Mouse (Mus musculus): ENCODE results near the gene Eif5b.

Gene Eif5b

DNA sequence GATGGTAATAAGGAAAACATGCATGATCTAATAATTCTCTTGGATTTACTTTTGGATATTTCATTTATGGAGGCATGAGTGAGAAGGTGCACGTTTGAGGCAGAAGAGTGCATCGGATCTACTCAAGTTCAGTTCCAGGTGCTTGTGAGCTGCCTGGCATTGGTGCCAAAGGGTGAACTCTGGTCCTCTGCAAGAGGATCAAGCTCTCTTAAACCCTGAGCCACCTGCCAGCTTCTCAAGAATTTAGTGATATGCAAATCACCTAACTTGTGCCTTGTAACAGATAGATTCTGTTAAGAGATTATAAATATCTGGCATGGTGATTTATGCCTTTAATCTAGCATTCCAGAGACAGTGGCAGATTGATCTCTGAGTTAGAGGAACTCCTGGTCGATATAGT lies 5.2 kb downstream of the Eif5b start:
- DNase-seq (ENCODE audit: low spot score in 2 of 2), result no peak

DNA sequence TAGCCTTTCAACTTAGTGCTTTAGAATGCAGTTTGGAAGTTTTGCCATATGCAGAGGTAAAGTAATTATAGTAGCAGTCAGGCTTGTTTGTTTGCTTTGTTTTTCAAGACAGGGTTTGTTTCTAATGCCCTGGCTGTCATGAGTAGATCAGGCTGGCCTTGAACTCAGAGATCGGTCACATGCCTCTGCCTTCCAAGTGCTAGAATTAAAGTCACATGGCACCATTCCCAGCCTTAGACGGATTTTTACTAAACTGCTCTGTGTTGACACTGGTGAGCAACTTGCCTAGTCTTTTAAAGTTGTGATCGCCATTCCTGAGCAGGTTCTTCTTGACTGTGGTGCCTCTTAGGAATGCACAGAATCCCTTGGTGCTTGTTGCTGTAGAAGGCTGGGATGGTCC lies 8.9 kb downstream of the Eif5b start:
- DNase-seq (ENCODE audit: low spot score in 2 of 2), result no peak

DNA sequence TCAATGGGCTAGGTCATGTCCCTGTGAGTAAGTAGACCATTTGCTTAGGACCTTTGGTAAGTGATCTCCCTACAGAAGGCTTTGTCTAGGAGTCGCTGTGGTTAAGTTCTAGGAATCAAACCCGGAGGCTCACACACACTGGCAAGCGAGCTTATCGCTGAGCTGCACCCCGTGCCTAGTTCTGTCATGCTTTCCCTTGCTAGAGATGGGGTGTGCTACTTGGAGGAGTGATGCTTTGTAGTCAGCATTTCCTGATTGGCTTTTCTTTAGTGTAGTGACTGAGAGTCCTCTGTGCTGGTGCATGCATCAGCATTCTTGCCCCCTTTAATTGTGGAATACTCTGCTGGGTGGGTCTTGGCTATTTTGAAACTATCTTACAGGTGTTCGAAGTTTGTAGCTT lies 13.8 kb downstream of the Eif5b start:
- peak; percentile 66 to 70 for DNase-seq (ENCODE audit: low spot score in 2 of 2)

DNA sequence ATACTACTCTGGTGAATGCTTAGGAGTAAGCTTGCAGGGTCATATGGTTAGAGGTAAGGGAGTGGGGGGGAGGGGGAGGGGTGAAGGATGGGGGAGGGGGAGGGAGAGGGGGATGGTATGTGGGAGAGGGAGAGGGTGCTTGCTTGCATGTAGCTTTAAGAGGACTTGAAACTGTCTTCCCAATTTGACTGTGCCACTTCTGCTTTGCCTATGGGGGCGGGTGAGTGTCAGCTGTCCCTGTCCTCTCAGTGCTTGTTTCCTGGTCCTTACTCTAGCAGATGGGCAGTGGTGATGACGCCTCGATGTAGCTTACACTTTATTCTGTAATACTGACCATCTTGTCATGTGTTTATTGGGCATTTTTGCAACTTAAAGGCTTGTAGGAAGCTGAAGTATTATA lies 14.3 kb downstream of the Eif5b start:
- no peak for DNase-seq (ENCODE audit: low spot score in 2 of 2)

DNA sequence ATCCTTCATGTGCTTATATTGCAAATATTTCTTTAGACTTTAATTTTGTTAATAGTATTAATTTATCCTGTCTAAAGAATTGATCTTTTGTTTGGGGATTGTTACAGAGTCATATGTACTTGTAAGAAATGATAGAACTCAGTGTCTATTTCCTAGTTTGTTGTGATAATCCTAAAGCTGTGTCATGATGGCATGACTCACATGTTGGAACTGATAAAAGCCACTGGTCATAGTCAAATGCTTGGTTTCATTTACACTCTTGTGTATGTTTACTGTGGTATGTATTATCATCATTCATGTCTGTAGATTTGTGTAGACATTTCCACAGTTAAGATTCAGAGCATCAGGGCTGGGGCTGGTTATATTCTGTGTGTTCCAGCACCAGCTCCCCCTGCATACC lies 14.7 kb downstream of the Eif5b start:
- DNase-seq (ENCODE audit: low spot score in 2 of 2), result no peak

DNA sequence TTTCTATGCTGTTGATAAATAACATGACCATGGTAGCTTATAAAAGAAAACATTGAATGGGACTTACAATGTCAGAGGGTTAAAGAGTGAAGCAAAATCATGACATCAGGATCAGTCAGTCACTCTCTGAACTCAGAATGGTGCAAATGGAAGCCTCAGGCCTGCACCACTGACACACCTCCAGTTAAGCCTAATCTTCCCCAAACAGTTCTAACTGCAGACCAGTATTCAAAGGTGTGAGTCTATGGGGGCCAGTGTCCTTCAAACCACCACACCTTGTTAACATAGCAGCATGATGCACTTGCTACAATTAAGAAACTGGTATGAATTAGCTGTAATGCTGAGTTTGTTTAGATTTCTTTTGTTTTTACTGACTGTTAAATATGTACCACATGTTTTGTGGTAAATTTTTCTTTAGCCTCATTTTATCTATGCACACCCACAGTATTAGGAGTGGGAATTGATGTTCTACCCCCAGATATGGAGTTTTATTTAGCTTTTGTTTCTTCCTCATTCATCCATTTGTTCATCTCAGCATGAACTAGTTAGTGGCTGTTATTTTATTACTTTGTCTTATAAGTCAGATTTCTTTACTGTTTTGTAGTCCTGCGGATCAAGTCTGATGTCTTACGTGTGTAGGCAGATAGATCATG lies 16.9 kb downstream of the Eif5b start:
- no peak for DNase-seq (ENCODE audit: low spot score in 2 of 2)

DNA sequence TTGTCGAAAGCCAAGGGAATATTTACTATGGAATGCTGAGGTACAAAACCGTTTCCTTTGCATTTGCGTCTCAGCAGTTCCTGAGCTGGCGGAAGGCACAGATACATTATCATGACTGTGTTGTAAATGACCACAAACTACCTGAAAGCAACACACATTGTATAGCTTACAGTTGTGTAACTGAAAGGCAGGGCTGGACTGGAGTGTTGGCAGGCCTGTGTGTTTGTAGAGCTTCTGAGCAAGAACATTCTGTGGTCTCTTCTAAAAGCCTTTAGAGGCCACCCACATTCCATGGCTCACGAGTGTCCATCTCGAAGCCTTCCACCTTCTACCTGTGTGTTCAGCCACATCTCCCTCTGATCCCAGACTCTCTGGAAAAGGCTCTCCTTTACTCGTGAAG lies 29.5 kb downstream of the Eif5b start:
- no peak for DNase-seq (ENCODE audit: low spot score in 2 of 2)

DNA sequence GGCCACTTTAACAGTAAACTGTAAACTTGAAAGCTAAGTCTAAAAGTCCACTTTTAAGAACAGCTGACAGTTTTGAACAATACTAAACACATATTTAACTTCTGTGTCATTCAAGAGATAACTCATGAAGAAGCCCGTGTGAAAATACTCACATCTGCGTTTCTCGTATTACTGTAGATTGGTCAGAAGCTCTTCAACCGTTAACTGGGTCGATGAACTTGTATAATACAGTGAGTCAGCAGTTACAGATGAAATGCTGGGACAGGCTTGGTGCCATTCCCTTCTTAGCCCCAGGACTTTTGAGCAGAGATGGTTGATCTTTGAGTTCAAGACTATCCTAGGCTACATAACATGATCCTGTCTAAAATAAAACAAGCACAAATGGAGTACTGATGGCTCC lies 33.6 kb downstream of the Eif5b start:
- no peak for DNase-seq (ENCODE audit: low spot score in 2 of 2)

DNA sequence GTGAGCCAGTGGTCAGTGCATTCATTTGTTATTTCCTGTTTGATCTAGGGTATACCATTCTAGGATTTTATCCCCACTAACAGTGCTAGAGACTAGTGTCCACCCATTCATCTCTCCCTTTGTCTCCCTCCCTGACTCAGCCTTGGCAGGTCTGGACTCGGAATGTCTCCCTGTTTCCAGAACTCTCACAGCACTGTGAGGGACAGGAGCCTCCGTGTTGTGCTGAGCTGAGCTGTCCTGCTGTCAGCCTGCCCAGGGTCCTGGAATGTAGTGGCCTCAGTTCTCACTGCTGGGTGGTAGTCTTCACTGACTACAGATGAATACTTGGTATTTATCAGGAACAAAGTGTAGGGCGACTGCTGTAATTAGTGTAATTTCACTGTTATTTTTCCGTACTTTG lies 37.7 kb downstream of the Eif5b start:
- no peak for DNase-seq (ENCODE audit: low spot score in 2 of 2)

DNA sequence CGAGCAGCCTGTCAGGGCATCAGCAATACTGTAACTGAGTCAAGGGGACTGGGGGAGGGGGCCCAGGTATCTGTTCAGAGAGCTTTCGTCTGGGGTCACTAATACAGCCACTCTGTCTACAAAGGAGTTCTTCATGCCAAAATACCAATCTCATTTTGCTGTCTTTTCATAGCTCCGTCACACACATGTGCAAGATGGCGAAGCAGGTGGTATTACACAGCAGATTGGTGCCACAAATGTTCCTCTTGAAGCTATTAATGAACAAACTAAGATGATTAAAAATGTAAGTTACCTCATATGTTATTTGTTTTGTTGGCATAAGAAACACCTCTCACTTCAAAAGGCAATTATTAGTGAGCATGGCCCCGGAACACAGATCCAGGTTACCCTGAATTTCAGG lies 39.6 kb downstream of the Eif5b start:
- DNase-seq (ENCODE audit: low spot score in 2 of 2), result no peak

DNA sequence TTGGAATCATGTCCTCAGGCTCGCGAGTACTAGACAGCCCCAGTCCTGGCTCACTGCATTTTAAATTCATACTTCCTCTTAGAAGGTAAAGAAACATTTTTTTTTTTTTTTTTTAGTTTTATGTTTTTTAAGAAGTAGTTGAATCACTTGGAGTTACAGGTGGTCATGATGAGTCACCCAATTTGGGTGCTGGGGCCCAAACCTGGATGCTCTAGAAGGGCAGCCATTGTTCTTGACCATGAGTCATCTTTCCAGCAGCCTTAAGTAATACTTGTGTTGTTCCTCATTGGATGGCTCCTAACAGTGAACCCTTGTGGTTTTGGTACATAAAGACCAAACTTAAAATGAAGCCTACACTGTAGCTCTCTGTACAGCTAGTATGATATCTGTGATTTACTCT lies 41.1 kb downstream of the Eif5b start:
- DNase-seq (ENCODE audit: low spot score in 2 of 2), result no peak

DNA sequence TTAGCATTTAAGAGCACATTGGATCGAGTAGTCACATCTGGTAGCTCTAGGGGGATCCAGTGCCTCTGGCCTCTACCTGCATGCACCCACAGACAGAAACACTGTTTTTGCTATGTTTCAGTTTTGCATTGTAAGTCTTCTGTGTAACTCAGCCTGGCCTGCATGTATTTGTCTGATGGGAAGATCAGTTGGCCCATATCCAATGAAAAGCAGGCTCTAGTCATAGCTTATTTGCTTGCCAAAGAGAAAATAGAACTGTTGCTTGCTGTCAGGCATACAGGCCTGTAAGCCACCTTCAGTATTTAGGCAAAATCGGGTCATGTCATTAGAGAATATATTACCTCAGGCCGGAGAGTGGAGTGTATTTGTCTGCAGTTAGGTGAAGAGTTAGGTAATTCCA lies 50.3 kb downstream of the Eif5b start:
- DNase-seq (ENCODE audit: low spot score in 2 of 2), result no peak

DNA sequence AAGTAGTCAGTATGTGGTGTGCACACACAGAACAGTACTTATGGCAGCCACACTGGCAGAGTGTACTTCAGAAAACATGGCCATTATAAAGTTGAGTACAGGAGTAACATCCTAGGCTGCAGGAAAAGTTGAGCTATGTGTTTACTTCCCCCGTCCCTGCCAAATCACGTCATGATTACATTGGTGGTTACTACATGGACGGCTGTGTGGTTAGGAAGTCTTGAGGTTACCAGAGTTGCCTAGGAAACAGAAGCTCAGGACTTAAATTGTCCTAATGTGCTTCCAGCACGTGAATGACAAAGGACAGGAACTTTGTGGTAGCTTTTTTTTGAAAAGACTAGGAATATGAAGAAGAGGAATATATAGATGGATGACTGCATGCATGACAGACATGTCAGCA lies 51.8 kb downstream of the Eif5b start:
- no peak for DNase-seq (ENCODE audit: low spot score in 2 of 2)

DNA sequence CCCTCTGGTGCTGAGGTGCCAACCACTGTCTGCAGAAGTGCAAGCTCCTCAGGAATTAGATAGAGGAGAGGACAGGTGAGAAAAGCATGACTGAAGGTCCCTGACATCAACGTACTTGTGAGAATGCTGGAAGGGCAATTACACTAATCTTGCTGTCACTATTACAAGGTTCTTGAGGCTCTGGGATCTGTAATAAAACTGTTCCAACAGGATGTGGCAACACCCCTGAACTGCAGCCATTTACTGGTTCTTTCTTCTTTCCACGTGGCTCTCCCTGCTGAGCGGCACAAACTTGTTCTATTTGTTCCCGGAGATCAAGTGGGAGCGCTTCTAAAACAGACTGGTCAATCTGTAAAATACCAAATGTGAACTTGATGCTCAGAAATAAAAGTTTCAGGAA lies 57.4 kb downstream of the Eif5b start:
- DNase-seq (ENCODE audit: low spot score in 2 of 2), result peak in 1 of 2 experiments; percentile 35

DNA sequence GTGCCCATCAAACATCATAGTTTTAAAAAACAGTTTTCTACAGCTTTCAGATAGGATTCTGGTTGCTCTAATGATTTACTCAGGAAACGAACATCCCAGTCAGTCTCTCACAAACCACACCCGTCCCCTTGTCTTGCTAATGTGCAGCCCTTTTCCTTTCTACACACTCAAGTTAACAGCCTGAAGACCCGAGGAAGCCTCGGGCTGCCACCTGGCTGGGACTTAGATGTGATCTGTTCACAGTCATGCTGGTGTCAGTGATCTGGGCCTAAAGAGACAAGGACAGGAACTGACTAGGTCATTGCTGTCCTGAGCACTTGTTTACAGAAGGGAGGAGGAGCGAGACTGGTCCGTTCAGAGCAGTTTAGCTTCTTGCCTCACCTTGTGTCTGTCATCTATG lies 60.6 kb downstream of the Eif5b start:
- peak in 1 of 2 experiments; percentile 37 for DNase-seq (ENCODE audit: low spot score in 2 of 2)

DNA sequence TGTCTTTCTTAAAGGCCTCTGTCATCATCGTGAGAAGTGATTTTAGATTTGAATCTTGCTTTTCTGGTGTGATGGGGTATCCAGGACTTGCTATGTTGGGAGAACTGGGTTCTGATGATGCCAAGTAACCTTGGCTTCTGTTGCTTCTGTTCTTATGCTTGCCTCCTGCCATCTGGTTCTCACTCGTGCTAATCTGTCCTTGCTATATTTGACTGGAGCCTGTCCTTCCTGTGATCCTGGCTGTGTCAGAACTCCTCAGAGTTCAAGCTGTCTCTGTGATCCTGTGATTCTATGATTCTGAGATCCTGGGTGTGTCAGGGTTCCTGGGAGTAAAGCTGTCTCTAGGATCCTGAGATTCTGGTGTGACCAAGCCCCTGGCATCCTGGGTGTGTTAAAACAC lies 64.3 kb downstream of the Eif5b start:
- DNase-seq (ENCODE audit: low spot score in 2 of 2), result peak in 1 of 2 experiments; percentile 51

DNA sequence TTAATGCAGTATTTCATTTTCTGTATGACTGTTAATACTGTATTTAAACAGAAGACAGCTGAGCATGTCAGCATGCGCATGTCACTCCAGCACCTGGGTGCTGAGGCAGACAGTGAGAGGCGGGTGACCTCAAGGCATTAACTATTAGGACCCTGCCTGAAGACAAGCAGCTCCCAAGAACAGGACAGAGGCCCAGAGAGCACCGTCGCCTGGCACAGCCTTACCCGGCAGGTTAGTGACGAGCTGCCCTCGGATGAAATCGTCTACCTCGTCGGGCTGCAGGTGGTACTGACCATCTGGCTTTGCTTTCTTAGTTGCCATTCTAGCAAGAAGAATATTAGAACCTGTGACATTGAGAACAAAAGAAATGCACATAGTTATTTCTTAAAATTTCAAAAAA lies 69.5 kb downstream of the Eif5b start:
- no peak for DNase-seq (ENCODE audit: low spot score in 2 of 2)

DNA sequence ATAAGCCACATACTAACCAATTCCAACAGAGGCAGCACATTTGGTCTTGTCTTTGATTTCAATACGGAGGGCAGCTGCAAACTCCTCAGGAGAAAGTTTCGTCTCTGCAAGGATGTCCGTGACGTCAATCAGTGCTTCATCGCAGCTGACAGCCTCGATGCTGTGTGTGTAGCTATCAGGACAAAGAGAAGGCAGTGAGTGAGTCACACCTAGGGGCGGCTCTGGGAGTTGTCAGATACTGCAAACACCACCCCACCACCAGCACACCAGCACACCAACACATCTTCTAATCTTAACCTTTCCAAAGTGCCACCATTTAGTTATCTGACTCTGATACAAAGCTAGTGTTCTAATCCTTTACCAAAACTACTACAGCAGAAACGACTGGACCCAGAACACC lies 73.5 kb downstream of the Eif5b start:
- no peak for DNase-seq (ENCODE audit: low spot score in 2 of 2)

DNA sequence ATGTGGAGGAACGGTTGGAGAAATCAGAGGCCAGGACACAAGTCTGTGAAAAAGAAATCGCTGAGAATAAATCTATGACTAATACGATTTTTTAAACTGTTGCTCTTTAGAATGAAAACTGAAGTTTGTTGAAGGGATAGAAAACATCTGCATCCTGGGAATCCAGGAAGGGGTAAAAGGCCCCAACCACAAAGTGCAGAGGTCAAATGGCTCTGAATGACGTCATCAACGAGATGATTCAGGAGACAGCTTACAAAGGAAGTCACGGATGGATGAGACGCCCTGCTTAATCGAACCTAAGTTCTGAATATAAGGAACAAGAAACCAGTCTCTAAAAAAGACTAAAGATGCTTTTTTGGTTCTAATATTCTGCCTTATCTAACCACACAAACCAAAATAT lies 83.5 kb downstream of the Eif5b start:
- no peak for DNase-seq (ENCODE audit: low spot score in 2 of 2)

DNA sequence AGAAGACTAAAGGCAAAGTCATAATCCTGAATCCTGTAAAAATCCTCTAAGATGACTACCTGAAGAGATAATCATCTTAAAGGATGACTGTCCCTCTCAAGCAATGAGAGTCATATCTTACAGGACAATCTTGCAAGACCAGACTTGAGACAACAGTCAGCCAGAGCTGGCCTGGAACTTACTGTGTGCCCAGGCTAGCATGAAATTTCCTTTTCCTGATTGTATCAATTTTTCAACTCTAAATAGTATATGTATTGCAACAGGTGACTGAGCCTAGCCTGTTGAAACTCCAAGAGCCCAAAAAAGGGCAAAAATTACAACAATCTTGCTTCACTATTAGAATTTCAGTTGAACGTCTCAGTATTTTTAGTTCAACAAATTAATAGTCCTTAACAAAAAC lies 105.4 kb downstream of the Eif5b start:
- DNase-seq (ENCODE audit: low spot score in 2 of 2), result no peak

DNA sequence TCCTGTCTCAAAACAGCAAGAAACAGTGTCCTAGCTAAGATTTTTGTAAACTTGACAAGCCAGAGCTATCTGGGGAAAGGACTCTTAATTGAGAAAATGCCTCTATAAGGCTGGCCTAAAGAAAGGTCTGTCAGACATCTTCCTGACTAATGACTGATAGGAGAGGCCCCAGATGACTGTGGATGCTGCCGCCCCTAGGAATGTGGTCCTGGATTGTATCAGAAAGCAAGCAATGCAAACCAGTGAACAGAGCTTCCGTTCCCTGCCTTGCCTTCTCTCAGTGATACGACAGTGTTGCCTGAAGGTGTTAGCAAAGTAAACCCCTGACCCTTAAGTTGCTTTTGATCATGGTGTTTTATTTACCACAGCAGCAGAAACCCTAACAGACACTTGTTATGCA lies 106.0 kb downstream of the Eif5b start:
- no peak for DNase-seq (ENCODE audit: low spot score in 2 of 2)

Data from spleen, postnatal 4 days (tissue).